Mouse (Mus musculus) liver, embryonic 16.5 days (tissue): ENCODE data around the gene Neu2. TPM values are rescaled to one million over a fixed set of nuclear protein-coding genes. Genes with fewer than 3 reads are reported as not detected.
A peak's percentile ranks its signal among the peaks of the same experiment; 100 is the strongest.

Experiments
- ATAC-seq: fragments of 200-750 bp; cut with Nextera tagmentation; 2 replicates; pipeline ENCODE4 v1.8.0; 2017; ENCODE audit warnings: low read depth, mild to moderate bottlenecking, moderate number of reproducible peaks, moderate library complexity
- H3K27ac ChIP-seq: fragments of 300-500 bp; sonication (generic); 2 replicates; pipeline ENCODE4 v1.5.1; 2014; ENCODE audit warnings: mild to moderate bottlenecking, low read length
- H3K27me3 ChIP-seq: fragments of 300-500 bp; sonication (generic); 2 replicates; pipeline ENCODE4 v1.6.1; 2014; ENCODE audit warnings: low read depth, low read length, mixed read lengths; ENCODE audit not compliant: control insufficient read depth, insufficient read depth
- H3K36me3 ChIP-seq: fragments of 300-500 bp; sonication (generic); 2 replicates; pipeline ENCODE4 v1.6.1; 2014; ENCODE audit warnings: mild to moderate bottlenecking; ENCODE audit not compliant: control insufficient read depth, insufficient read depth
- H3K4me1 ChIP-seq: fragments of 300-500 bp; sonication (generic); 2 replicates; pipeline ENCODE4 v1.6.1; 2014; ENCODE audit warnings: low read depth, low read length, mixed read lengths; ENCODE audit not compliant: control insufficient read depth
- H3K4me2 ChIP-seq: fragments of 300-500 bp; sonication (generic); 2 replicates; pipeline ENCODE4 v1.6.1; 2014; ENCODE audit warnings: low read depth, low read length, mixed read lengths
- H3K4me3 ChIP-seq: fragments of 300-500 bp; sonication (generic); 2 replicates; pipeline ENCODE4 v1.5.1; 2014; ENCODE audit warnings: low read depth, mild to moderate bottlenecking, low read length
- H3K9ac ChIP-seq: fragments of 300-500 bp; sonication (generic); 2 replicates; pipeline ENCODE4 v1.6.1; 2014; ENCODE audit warnings: low read depth, low read length
- H3K9me3 ChIP-seq: fragments of 300-500 bp; sonication (generic); replicated peaks from 2 replicates; pipeline ENCODE4 v1.6.1; 2016; ENCODE audit warnings: low read length; ENCODE audit not compliant: control insufficient read depth
- WGBS: fragments of 180-500 bp; shearing (Covaris S2); extraction: QIAGEN DNeasy Blood & Tissue Kit; methylation state at CpG from one replicate; pipeline ENCODE4 v1.1.7; 2014; ENCODE audit not compliant: insufficient replicate concordance; 5-methylcytosine and 5-hydroxymethylcytosine counted together
- polyA plus RNA-seq: library from polyadenylated mRNA; unstranded; fragments of >200 nt; fragmentation: Nextera tagmentation; extraction: Ambion mirVana; gene quantifications from 2 replicates; pipeline ENCODE4 v1.2.1, GENCODE M21; 2015

Gene Neu2
- polyA plus RNA-seq, 1 experiment from 2014 or later = 0.65 TPM

GRCm38 (mm10) chr1:87589980-87590379 is 80.3 kb downstream of the Neu2 start:
- H3K36me3 ChIP-seq = no peaks in the 10 kb centered on the region
- no peak overlapping the region for H3K4me3 ChIP-seq
- H3K4me1 ChIP-seq = no peaks in the 10 kb centered on the region
- 67% methylated on average over 8 of the region's 8 CpGs for WGBS
- H3K4me2 ChIP-seq = no peak overlapping the region
- H3K9me3 ChIP-seq = no peaks in the 10 kb centered on the region
- no peak overlapping the region for H3K27ac ChIP-seq
- no peaks in the 10 kb centered on the region for H3K27me3 ChIP-seq
- ATAC-seq = no peak
- no peak overlapping the region for H3K9ac ChIP-seq

GRCm38 (mm10) chr1:87594261-87594660 is 84.6 kb downstream of the Neu2 start:
- Histone ChIP-seq H3K27ac (no peak overlapping the region), H3K36me3 (no peaks in the 10 kb centered on the region), H3K27me3 (no peaks in the 10 kb centered on the region), H3K9me3 (no peaks in the 10 kb centered on the region), H3K4me1 (no peaks in the 10 kb centered on the region), H3K4me3 (no peak overlapping the region), H3K4me2 (no peak overlapping the region), H3K9ac (no peak overlapping the region)
- WGBS = 43% methylated on average over 3 of the region's 3 CpGs
- no peak for ATAC-seq

GRCm38 (mm10) chr1:87594671-87595070 is 85.0 kb downstream of the Neu2 start:
- 79% methylated on average over 10 of the region's 10 CpGs for whole genome bisulfite sequencing
- no peak overlapping the region for H3K4me2 ChIP-seq
- H3K9ac ChIP-seq = no peak overlapping the region
- no peaks in the 10 kb centered on the region for H3K27me3 ChIP-seq
- H3K4me1 ChIP-seq = no peaks in the 10 kb centered on the region
- no peak for ATAC-seq
- H3K4me3 ChIP-seq = no peak overlapping the region
- no peak overlapping the region for H3K27ac ChIP-seq
- H3K9me3 ChIP-seq = no peaks in the 10 kb centered on the region
- H3K36me3 ChIP-seq = no peaks in the 10 kb centered on the region

- WGBS = 53% methylated on average over 7 of the region's 7 CpGs
- H3K27me3 ChIP-seq = no peaks in the 10 kb centered on the region
- no peak overlapping the region for H3K4me2 ChIP-seq
- no peak overlapping the region for H3K4me3 ChIP-seq
- no peak overlapping the region for H3K27ac ChIP-seq
- no peaks in the 10 kb centered on the region for H3K9me3 ChIP-seq
- peak; percentile 63; the same call in 1 of the 2 replicates for ATAC-seq
- no peak overlapping the region for H3K9ac ChIP-seq
- H3K4me1 ChIP-seq = no peaks in the 10 kb centered on the region
- no peaks in the 10 kb centered on the region for H3K36me3 ChIP-seq
Observed at GRCm38 (mm10) chr1:87600533-87600932, 90.8 kb downstream of the Neu2 start.

GRCm38 (mm10) chr1:87601801-87602200 is 92.1 kb downstream of the Neu2 start:
- no peaks in the 10 kb centered on the region for H3K27me3 ChIP-seq
- 41% methylated on average over 2 of the region's 2 CpGs for WGBS

GRCm38 (mm10) chr1:87603389-87603788 is 93.7 kb downstream of the Neu2 start:
- Histone ChIP-seq H3K36me3 (no peaks in the 10 kb centered on the region), H3K27ac (no peak overlapping the region), H3K4me3 (no peak overlapping the region), H3K9ac (no peak overlapping the region), H3K4me2 (no peak overlapping the region), H3K9me3 (no peaks in the 10 kb centered on the region), H3K27me3 (no peaks in the 10 kb centered on the region), H3K4me1 (no peaks in the 10 kb centered on the region; the same call in 1 of the 2 replicates)
- WGBS = 60% methylated on average over 5 of the region's 5 CpGs
- ATAC-seq = no peak

More at GRCm38 (mm10) chr1:87601801-87602200, 92.1 kb downstream of the Neu2 start:
- Histone ChIP-seq H3K27ac (no peak overlapping the region), H3K36me3 (no peaks in the 10 kb centered on the region), H3K4me1 (no peaks in the 10 kb centered on the region), H3K4me2 (no peak overlapping the region), H3K9ac (no peak overlapping the region), H3K9me3 (no peaks in the 10 kb centered on the region), H3K4me3 (no peak overlapping the region)
- ATAC-seq = no peak

- WGBS = 67% methylated on average over 2 of the region's 2 CpGs
- Histone ChIP-seq H3K9ac (no peak overlapping the region), H3K4me3 (no peak overlapping the region), H3K4me2 (no peak overlapping the region), H3K27me3 (no peaks in the 10 kb centered on the region), H3K27ac (no peak overlapping the region), H3K36me3 (no peaks in the 10 kb centered on the region), H3K4me1 (no peaks in the 10 kb centered on the region; the same call in 1 of the 2 replicates), H3K9me3 (no peaks in the 10 kb centered on the region)
- no peak for ATAC-seq
Observed at GRCm38 (mm10) chr1:87605296-87605695, 95.6 kb downstream of the Neu2 start.

- ATAC-seq = no peak
- H3K4me3 ChIP-seq = no peak overlapping the region
- H3K27me3 ChIP-seq = no peaks in the 10 kb centered on the region
- WGBS = 37% methylated on average over 21 of the region's 21 CpGs
- no peak overlapping the region for H3K9ac ChIP-seq
- no peaks in the 10 kb centered on the region for H3K36me3 ChIP-seq
- no peak overlapping the region for H3K4me2 ChIP-seq
- no peaks in the 10 kb centered on the region; the same call in 1 of the 2 replicates for H3K4me1 ChIP-seq
- no peak overlapping the region for H3K27ac ChIP-seq
- H3K9me3 ChIP-seq = no peaks in the 10 kb centered on the region
Observed at GRCm38 (mm10) chr1:87607385-87608091, 97.8 kb downstream of the Neu2 start.

GRCm38 (mm10) chr1:87608416-87609046 is 98.8 kb downstream of the Neu2 start:
- no peak overlapping the region for H3K27ac ChIP-seq
- no peak overlapping the region for H3K4me2 ChIP-seq
- H3K4me3 ChIP-seq = no peak overlapping the region
- ATAC-seq = peak; percentile 74
- no peaks in the 10 kb centered on the region for H3K9me3 ChIP-seq
- 28% methylated on average over 7 of the region's 7 CpGs for WGBS
- no peaks in the 10 kb centered on the region for H3K36me3 ChIP-seq
- H3K9ac ChIP-seq = no peak overlapping the region
- H3K27me3 ChIP-seq = no peaks in the 10 kb centered on the region
- no peaks in the 10 kb centered on the region; the same call in 1 of the 2 replicates for H3K4me1 ChIP-seq
